Mouse (Mus musculus): ENCODE measurements around the gene Olfr616. TPM values are rescaled to one million over a fixed set of nuclear protein-coding genes. Genes with fewer than 3 reads are reported as not detected.

Gene Olfr616
- not detected in 4 replicates for total RNA-seq (2023; ENCODE audit: inconsistent age)

GRCm38 (mm10) chr7:103569043-103569442, at the start of gene Olfr616:
Gene Olfr616 (minus strand): TSS chr7:103569143.

GRCm38 (mm10) chr7:103612434-103612833, 43.5 kb upstream of the Olfr616 start, which contains the start of gene Olfr620:
Gene Olfr620 (minus strand): TSS chr7:103612534.

GRCm38 (mm10) chr7:103600275-103600674, 31.3 kb upstream of the Olfr616 start, which contains the start of gene Olfr619:
Gene Olfr619 (plus strand): TSS chr7:103600575.

GRCm38 (mm10) chr7:103589803-103590202, 20.9 kb upstream of the Olfr616 start, which contains the start of gene Olfr618:
Gene Olfr618 (plus strand): TSS chr7:103590103.

GRCm38 (mm10) chr7:103572761-103573160, 3.8 kb upstream of the Olfr616 start, which contains the start of gene Olfr617:
Gene Olfr617 (plus strand): TSS chr7:103573061.

GRCm38 (mm10) chr7:103555779-103556178, 13.2 kb downstream of the Olfr616 start, which contains the start of gene Olfr615:
Gene Olfr615 (plus strand): TSS chr7:103556079.

GRCm38 (mm10) chr7:103547774-103548173, 21.2 kb downstream of the Olfr616 start, which contains the start of gene Olfr613:
Gene Olfr613 (plus strand): TSS chr7:103548074.

GRCm38 (mm10) chr7:103542617-103543016, 26.3 kb downstream of the Olfr616 start, which contains the start of gene Olfr612:
Gene Olfr612 (minus strand): TSS chr7:103542717.

GRCm38 (mm10) chr7:103520746-103521145, 48.2 kb downstream of the Olfr616 start, which contains the start of gene Olfr611:
Gene Olfr611 (minus strand): TSS chr7:103520846.

Other genes with a start within 250 kb of the Olfr616 start
- gene Olfr598, start 245.6 kb downstream of the Olfr616 start, total RNA-seq (2023; ENCODE audit: inconsistent age), result not detected in 4 replicates
- not detected in 4 replicates for gene Olfr599, start 233.2 kb downstream of the Olfr616 start, total RNA-seq (2023; ENCODE audit: inconsistent age)
- gene Olfr600, start 219.5 kb downstream of the Olfr616 start, total RNA-seq (2023; ENCODE audit: inconsistent age), result not detected in 4 replicates
- not detected in 4 replicates for gene Olfr601, start 206.5 kb downstream of the Olfr616 start, total RNA-seq (2023; ENCODE audit: inconsistent age)
- gene Olfr603, start 183.0 kb downstream of the Olfr616 start, total RNA-seq (2023; ENCODE audit: inconsistent age), result not detected in 4 replicates
- not detected in 4 replicates for gene Usp17lc, start 154.1 kb downstream of the Olfr616 start, total RNA-seq (2023; ENCODE audit: inconsistent age)
- gene Olfr605, start 123.7 kb downstream of the Olfr616 start, total RNA-seq (2023; ENCODE audit: inconsistent age), result not detected in 4 replicates
- gene Olfr606, start 120.1 kb downstream of the Olfr616 start, total RNA-seq (2023; ENCODE audit: inconsistent age), result not detected in 4 replicates
- not detected in 4 replicates for gene Olfr607, start 105.0 kb downstream of the Olfr616 start, total RNA-seq (2023; ENCODE audit: inconsistent age)
- not detected in 4 replicates for gene Olfr608, start 99.3 kb downstream of the Olfr616 start, total RNA-seq (2023; ENCODE audit: inconsistent age)
- gene Olfr609, start 71.1 kb downstream of the Olfr616 start, total RNA-seq (2023; ENCODE audit: inconsistent age), result not detected in 4 replicates
- gene Olfr610, start 57.0 kb downstream of the Olfr616 start, total RNA-seq (2023; ENCODE audit: inconsistent age), result not detected in 4 replicates
- not detected in 4 replicates for gene Olfr611, start 48.3 kb downstream of the Olfr616 start, total RNA-seq (2023; ENCODE audit: inconsistent age)
- not detected in 4 replicates for gene Olfr612, start 26.4 kb downstream of the Olfr616 start, total RNA-seq (2023; ENCODE audit: inconsistent age)
- gene Olfr613, start 21.1 kb downstream of the Olfr616 start, total RNA-seq (2023; ENCODE audit: inconsistent age), result not detected in 4 replicates
- not detected in 4 replicates for gene Olfr615, start 13.1 kb downstream of the Olfr616 start, total RNA-seq (2023; ENCODE audit: inconsistent age)
- gene Olfr617, start 3.9 kb upstream of the Olfr616 start, total RNA-seq (2023; ENCODE audit: inconsistent age), result not detected in 4 replicates
- not detected in 4 replicates for gene Olfr618, start 21.0 kb upstream of the Olfr616 start, total RNA-seq (2023; ENCODE audit: inconsistent age)
- not detected in 4 replicates for gene Olfr619, start 31.4 kb upstream of the Olfr616 start, total RNA-seq (2023; ENCODE audit: inconsistent age)
- gene Olfr620, start 43.4 kb upstream of the Olfr616 start, total RNA-seq (2023; ENCODE audit: inconsistent age), result not detected in 4 replicates
- gene Olfr622, start 73.6 kb upstream of the Olfr616 start, total RNA-seq (2023; ENCODE audit: inconsistent age), result not detected in 4 replicates
- gene Olfr623, start 94.6 kb upstream of the Olfr616 start, total RNA-seq (2023; ENCODE audit: inconsistent age), result not detected in 4 replicates
- not detected in 4 replicates for gene Olfr624, start 102.0 kb upstream of the Olfr616 start, total RNA-seq (2023; ENCODE audit: inconsistent age)
- gene Olfr625-ps1, start 113.6 kb upstream of the Olfr616 start, total RNA-seq (2023; ENCODE audit: inconsistent age), result not detected in 4 replicates
- not detected in 4 replicates for gene Olfr243, start 145.5 kb upstream of the Olfr616 start, total RNA-seq (2023; ENCODE audit: inconsistent age)
- gene Olfr628, start 161.2 kb upstream of the Olfr616 start, total RNA-seq (2023; ENCODE audit: inconsistent age), result not detected in 4 replicates
- gene Olfr629, start 175.8 kb upstream of the Olfr616 start, total RNA-seq (2023; ENCODE audit: inconsistent age), result not detected in 4 replicates
- gene Olfr630, start 188.2 kb upstream of the Olfr616 start, total RNA-seq (2023; ENCODE audit: inconsistent age), result not detected in 4 replicates
- gene Olfr69, start 202.5 kb upstream of the Olfr616 start, total RNA-seq (2023; ENCODE audit: inconsistent age), result not detected in 4 replicates
- gene Olfr68, start 210.6 kb upstream of the Olfr616 start, total RNA-seq (2023; ENCODE audit: inconsistent age), result not detected in 4 replicates
- not detected in 4 replicates for gene Olfr67, start 222.7 kb upstream of the Olfr616 start, total RNA-seq (2023; ENCODE audit: inconsistent age)
- 3.1 to 9.5 TPM (median 3.9 TPM) in 4 replicates for gene Hbb-bt, start 244.9 kb upstream of the Olfr616 start, total RNA-seq (2023; ENCODE audit: inconsistent age)